Mouse (Mus musculus) right cerebral cortex, postnatal 14 days (tissue): ENCODE results near the gene Nsmce4a.
"Not testable (repeated sequence)": the region's sequence is repeated elsewhere in the genome, so short reads cannot be mapped to it uniquely, and the experiment has no call there.

ENCODE experiments used
- DNase-seq: peaks from one replicate; pipeline ENCODE4 v3.0.0; 2022

Gene Nsmce4a

GRCm38 (mm10) chr7:130572821-130573220 is at the start of gene Nsmce4a:
Nsmce4a (minus strand) TSS chr7:130573118.
- DNase-seq: no peak

- peak; percentile 11 for DNase-seq
Observed at GRCm38 (mm10) chr7:130622359-130622758, 49.4 kb upstream of the Nsmce4a start.

DNA sequence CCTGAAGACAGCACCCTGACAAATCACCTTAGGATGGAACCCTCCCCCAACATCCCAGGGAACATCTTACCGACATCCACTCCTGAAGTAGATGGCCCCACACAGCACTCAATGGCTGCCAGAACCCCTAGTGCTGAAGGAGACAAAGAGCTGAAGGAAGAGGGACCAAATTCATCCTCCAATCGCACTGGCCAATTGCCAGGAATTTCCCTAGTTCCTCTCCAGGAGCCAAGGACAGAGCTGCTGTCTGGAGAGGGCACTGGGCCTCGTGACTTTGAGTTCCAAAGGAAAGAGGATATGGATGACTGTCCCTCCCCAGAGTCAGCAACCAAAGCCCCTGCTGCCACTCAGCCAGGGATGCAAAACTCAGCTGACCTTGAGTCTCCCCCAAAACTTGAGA is 49.0 kb upstream of the Nsmce4a start:
- DNase-seq: no peak

GRCm38 (mm10) chr7:130621068-130621467 is 48.1 kb upstream of the Nsmce4a start:
- no peak for DNase-seq

DNA sequence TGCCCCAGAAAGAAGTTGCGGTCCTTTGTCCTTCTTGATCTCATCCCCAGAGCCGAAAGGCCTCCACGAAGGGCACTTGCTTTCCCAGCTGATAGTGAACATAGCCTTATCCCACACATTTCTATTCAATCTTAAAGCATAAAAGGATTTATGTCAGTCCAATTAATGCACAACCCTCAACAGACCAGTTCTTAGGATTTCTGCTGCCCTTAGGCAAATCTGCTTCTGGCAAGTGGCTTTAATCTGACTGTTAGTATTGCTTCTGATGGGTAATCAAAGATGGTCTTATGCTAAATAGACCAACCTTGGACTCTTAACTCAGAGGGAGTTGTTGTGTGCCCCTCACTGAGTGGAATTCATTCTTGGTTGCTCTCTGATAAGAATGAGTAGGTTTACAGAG is 44.7 kb upstream of the Nsmce4a start:
- no peak for DNase-seq

GRCm38 (mm10) chr7:130613973-130614372 is 41.1 kb upstream of the Nsmce4a start:
- no peak for DNase-seq

GRCm38 (mm10) chr7:130606958-130607357 is 34.0 kb upstream of the Nsmce4a start:
- DNase-seq: no peak

DNA sequence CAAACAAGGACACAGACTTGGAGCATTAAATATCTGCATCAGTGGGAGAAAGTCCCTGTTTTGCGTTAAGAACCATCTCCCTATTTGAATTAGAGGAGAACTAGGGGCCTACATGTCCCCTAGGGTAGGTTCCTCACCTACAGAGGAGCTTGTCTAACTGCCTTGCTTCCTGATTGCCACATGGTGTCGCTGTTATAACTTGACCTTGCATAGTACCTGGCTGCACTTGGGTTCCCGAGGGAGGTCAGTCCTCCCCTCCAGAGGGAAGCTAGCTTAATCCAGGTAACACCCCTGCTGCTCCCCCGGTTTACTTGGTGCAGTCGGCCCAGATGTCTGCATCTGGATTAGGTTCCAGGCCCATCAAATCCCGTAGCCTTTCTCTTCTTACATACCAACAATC is 32.2 kb upstream of the Nsmce4a start:
- no peak for DNase-seq

GRCm38 (mm10) chr7:130604390-130604789 is 31.5 kb upstream of the Nsmce4a start:
- DNase-seq: no peak

GRCm38 (mm10) chr7:130603556-130603955 is 30.6 kb upstream of the Nsmce4a start:
- peak; percentile 17 for DNase-seq

GRCm38 (mm10) chr7:130602804-130603203 is 29.9 kb upstream of the Nsmce4a start:
- no peak for DNase-seq

DNA sequence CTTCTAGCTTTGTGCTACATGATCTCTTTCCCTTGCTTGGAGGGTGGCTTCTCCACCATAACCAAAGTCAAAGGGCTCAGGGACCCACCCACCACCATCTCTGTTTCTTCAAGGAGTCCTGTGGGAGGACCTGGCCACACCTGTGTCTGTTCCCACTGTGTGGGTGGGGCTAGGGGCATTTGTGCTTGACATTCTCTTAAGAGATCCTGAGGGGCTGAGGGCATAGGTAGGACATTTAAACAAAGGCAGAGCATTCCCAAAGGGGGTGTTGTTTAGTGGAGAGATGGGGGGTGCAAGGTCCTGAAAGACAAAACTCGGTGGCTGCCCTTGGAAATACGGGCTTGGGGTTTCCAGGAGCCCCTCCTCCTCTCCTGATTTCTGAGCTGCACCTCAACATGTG is 27.6 kb upstream of the Nsmce4a start:
- no peak for DNase-seq

DNA sequence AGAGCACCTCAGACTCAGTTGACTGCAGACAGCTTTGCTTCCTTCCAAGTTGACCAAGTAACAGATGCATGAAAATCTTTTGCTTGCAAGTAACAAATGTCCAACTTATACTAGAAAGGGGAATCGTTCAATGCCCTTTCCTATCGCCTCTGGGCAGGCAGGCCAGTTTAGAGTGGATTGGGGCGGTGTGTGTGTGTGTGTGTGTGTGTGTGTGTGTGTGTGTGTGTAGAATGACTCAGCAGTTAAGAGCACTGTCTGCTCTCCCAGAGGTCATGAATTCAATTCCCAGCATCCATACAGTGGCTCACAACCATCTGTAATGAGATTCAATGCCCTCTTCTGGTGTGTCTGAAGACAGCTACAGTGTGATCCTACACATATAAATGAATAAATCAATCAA is 27.2 kb upstream of the Nsmce4a start:
- no peak for DNase-seq

DNA sequence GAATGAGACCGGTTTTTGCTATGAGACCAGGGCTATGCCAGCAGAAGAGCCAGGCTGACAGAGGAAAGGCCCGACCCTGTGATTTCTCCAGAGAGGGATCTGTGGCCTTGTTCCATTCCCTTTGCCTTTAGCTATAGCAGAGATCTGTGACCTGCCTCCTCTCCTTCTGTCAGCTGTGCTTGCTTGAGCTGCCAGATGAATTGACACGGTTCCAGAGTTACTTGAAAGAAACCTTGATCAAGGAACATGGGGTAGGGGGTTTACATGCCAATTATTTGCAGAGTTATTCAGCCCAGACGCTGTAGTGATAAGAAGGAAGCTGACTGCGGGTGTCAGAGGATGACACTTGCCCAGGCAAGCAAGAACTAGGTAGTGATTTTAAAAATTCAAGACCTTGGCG is 24.6 kb upstream of the Nsmce4a start:
- no peak for DNase-seq

DNA sequence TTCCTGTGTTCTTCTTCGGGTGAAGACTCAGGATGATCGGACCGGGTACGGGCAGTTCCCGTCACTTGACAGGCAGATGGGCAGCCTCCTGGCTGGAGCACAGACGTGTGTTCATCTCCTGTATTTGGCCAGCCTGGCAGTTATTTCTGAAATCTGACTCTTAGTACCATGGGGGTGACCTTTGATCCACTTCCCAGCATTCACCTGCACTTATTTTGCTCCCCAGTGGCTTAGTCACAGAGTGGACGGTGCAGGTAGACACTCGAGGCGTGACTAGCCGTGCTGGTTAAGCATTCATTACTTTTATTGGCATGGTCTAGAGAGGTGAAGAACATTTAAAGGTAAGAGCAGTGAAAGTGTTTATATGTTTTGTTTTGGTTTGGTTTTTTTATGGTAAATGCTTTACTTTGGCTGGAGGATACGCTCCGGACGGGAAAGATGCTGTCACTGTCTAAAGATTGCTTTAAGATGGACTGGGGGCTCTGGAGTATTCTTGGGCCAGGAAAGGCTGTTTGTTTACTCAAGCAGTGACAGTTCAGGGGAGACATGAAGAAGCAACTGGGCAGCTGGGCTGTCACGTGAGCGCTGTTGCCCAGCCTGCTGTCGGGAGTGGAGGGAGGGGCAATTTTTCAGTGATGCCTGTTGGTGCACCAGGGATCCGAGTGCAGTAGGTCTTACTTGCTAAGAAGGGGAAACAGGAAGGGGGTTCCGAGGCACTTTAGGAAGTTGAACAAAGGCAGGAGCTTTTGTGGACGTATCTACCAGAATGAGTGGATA is 23.3 kb upstream of the Nsmce4a start:
- DNase-seq: not testable (repeated sequence)

DNA sequence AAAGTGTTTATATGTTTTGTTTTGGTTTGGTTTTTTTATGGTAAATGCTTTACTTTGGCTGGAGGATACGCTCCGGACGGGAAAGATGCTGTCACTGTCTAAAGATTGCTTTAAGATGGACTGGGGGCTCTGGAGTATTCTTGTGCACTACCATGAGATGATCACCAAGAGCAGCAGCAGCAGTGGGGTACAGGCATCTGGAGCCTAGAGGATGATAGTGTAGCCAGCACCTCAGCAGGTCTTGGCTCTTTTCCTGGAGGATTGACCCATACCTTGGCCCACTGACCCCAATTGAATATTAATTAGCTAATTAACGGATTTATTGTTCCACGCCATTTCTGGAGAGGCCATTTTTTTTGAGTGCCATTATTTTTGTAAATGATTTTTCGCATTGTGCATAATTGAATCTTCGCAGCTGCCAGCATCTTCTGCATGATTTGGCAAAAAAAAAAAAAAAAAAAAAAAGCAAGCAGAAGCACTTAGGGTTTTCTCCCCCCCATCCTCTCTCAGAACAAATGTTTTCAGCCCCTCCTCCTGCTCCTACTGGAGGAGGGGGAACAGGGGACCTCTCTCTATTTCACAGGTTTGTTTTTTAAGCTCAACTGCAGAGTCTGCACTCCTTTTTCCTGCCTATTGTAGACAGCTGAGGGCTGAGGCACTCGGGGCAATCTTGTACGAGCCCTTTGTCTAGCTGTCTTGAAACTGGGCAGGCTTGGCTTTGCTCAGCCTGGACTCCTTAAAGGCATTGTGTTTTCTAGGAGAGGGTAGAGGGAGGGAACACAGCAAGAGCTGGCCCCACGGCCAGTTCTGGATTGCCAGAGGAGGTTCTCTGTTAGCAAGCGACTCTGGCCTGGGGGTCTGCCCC is 20.7 kb upstream of the Nsmce4a start:
- DNase-seq: not testable (repeated sequence)

- DNase-seq: not testable (repeated sequence)
Observed at GRCm38 (mm10) chr7:130592975-130593374, 20.1 kb upstream of the Nsmce4a start.

- DNase-seq: no peak
Observed at GRCm38 (mm10) chr7:130590845-130591437, 18.0 kb upstream of the Nsmce4a start.

GRCm38 (mm10) chr7:130590081-130590828 is 17.3 kb upstream of the Nsmce4a start:
- no peak for DNase-seq

DNA sequence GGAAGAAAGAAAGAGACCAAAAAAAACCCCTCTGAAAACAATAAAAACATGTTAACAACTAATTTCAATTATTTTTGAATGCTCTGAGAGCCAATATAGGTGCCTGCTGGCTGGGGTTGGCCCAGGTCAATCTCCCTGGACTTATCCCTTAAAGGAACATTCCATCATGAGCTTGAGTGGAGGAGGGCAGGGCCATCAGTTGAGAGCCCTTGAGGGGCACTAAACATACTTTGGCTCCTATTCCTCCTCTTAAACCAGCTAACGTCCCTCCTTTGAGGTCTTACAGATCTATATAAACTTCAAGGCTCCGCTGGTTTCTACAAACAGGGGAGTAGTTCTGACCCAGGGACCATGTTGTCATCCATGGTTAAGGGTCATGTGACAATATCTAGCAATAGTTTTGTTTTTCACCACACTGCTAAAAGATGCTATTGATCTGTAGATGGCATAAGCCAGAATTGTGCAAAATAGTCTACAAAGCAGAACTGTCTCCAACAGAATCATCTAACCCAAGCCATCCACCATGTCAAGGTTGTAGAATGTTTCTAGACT is 13.7 kb upstream of the Nsmce4a start:
- DNase-seq: no peak

- DNase-seq: no peak
Observed at GRCm38 (mm10) chr7:130578607-130579006, 5.7 kb upstream of the Nsmce4a start.

GRCm38 (mm10) chr7:130578066-130578465 is 5.1 kb upstream of the Nsmce4a start:
- no peak for DNase-seq
